Mouse (Mus musculus): ENCODE results near the gene Dnajc21. TPM values are rescaled to one million over a fixed set of nuclear protein-coding genes. Genes with fewer than 3 reads are reported as not detected.

The Dnajc21 gene
- polyA plus RNA-seq, 1 experiment from 2014 or later: 13.2 TPM

- H3K9ac ChIP-seq: peak within 1 kb of the TSS; percentile 90
- under 1% methylated on average over 58 of the region's 58 CpGs for WGBS
- H3K27ac ChIP-seq (ENCODE audit: poor library complexity, severe bottlenecking): peak within 1 kb of the TSS; percentile 24; the same call in 1 of the 2 replicates
- H3K9me3 ChIP-seq (replicated peaks): no peaks in the 10 kb centered on the region
- peaks cover 36% of the 10 kb centered on the region for H3K36me3 ChIP-seq
- peaks cover 11% of the 10 kb centered on the region for H3K4me1 ChIP-seq (replicated peaks)
- peak within 1 kb of the TSS; percentile 95 for H3K4me2 ChIP-seq
- H3K4me3 ChIP-seq: peak within 1 kb of the TSS; percentile 91
- ATAC-seq (ENCODE audit: insufficient number of reproducible peaks, low FRiP score): peak; percentile 99
- no peaks in the 10 kb centered on the region for H3K27me3 ChIP-seq (replicated peaks)
Observed at GRCm38 (mm10) chr15:10485484-10486364, 15.4 kb upstream of the Dnajc21 start, which contains the start of the genes Brix1 and Rad1. Brix1 (minus strand) TSS chr15:10485947. Rad1 (plus strand) TSS chr15:10486018.

DNA sequence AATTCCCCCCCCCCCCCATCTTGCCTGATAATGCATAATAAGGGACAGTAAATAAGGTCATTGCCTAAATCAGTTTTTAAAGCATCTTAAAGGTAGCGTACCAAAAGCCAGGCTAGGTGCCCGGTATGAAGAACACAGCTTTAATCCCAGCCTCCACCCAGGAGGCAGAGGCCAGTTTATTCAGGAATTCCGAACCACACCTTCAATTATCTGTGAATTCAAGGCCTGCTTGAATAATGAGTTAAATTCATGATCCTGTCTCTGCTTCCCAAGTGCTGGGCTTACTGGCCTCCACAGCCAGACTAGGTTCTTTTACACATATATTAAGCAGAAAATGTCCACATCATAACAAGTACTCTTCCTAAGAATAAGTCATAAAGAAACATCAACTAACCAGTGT, 625 bp upstream of the Dnajc21 start:
- no peak overlapping the region for H3K27ac ChIP-seq (ENCODE audit: poor library complexity, severe bottlenecking)
- peaks cover 13% of the 10 kb centered on the region; the same call in 1 of the 2 replicates for H3K4me1 ChIP-seq (replicated peaks)
- no peaks in the 10 kb centered on the region for H3K27me3 ChIP-seq (replicated peaks)
- peak overlapping the region; percentile 60 for H3K9ac ChIP-seq
- H3K36me3 ChIP-seq: peaks cover 14% of the 10 kb centered on the region
- H3K9me3 ChIP-seq (replicated peaks): no peaks in the 10 kb centered on the region
- peak overlapping the region; percentile 80 for H3K4me3 ChIP-seq
- H3K4me2 ChIP-seq: peak overlapping the region; percentile 88
- 18% methylated on average over 3 of the region's 3 CpGs for WGBS
- no peak for ATAC-seq (ENCODE audit: insufficient number of reproducible peaks, low FRiP score)

GRCm38 (mm10) chr15:10469641-10470150, 620 bp downstream of the Dnajc21 start:
- under 1% methylated on average over 40 of the region's 40 CpGs for WGBS
- peaks cover 3% of the 10 kb centered on the region; the same call in 1 of the 2 replicates for H3K36me3 ChIP-seq
- H3K4me3 ChIP-seq: peak overlapping the region; percentile 80
- peaks cover 13% of the 10 kb centered on the region; the same call in 1 of the 2 replicates for H3K4me1 ChIP-seq (replicated peaks)
- no peak for ATAC-seq (ENCODE audit: insufficient number of reproducible peaks, low FRiP score)
- peak overlapping the region; percentile 87 for H3K9ac ChIP-seq
- H3K27ac ChIP-seq (ENCODE audit: poor library complexity, severe bottlenecking): peak overlapping the region; percentile 79
- H3K4me2 ChIP-seq: peak overlapping the region; percentile 88
- H3K27me3 ChIP-seq (replicated peaks): no peaks in the 10 kb centered on the region
- H3K9me3 ChIP-seq (replicated peaks): no peaks in the 10 kb centered on the region

DNA sequence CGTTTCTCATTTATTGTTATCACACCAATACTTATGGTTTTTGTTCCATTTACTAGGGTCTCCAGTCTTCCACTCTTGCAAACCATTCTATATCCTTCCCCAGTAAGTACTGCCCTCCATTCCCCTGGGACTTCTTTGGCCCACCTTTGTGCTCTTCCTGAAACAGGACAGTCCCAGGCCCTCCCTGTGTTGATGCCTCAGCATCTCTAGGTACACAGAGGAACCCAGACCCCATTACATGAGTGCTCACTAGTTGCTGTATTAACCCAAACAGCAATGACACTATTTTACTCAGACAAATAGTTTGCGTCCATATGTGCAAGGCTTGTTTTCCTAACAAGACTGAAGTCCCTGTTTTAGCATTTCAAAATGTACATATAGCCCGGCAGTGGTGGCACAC, 1.6 kb downstream of the Dnajc21 start:
- Histone ChIP-seq H3K27ac (ENCODE audit: poor library complexity, severe bottlenecking) (no peak overlapping the region), H3K4me2 (peak overlapping the region; percentile 7; the same call in 1 of the 2 replicates), H3K27me3 (replicated peaks) (no peaks in the 10 kb centered on the region), H3K4me1 (replicated peaks) (peaks cover 13% of the 10 kb centered on the region; the same call in 1 of the 2 replicates), H3K9me3 (replicated peaks) (no peaks in the 10 kb centered on the region), H3K36me3 (no peaks in the 10 kb centered on the region), H3K9ac (no peak overlapping the region), H3K4me3 (0 out of 2 replicates have a peak overlapping the region, but pooled peaks have one; percentile 80)
- ATAC-seq (ENCODE audit: insufficient number of reproducible peaks, low FRiP score): no peak
- 75% methylated on average over 3 of the region's 3 CpGs for WGBS

DNA sequence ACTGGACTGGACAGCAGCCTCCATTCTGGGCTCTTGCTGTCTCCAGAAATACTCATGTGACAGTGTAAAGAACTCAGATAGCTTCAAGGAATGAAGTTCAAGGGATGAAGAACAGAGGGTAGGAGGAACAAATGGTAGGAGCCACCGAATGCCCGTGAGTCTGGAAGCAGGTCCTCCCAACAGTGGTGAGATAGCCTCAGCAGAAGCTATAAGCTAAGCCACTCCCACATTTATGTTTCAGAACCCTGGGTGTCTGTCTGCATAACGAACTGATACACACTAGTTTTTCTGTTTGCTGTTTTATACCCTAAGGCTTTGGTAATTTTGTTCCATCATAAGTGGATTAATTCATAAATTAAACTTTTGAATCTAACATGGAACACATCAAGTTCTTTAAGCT, 5.6 kb downstream of the Dnajc21 start:
- 82% methylated on average over 3 of the region's 3 CpGs for WGBS
- no peak for ATAC-seq (ENCODE audit: insufficient number of reproducible peaks, low FRiP score)
- H3K4me3 ChIP-seq: no peak overlapping the region
- H3K9me3 ChIP-seq (replicated peaks): no peaks in the 10 kb centered on the region
- peaks cover 26% of the 10 kb centered on the region for H3K36me3 ChIP-seq
- peaks cover 13% of the 10 kb centered on the region; the same call in 1 of the 2 replicates for H3K4me1 ChIP-seq (replicated peaks)
- H3K9ac ChIP-seq: no peak overlapping the region
- no peak overlapping the region for H3K27ac ChIP-seq (ENCODE audit: poor library complexity, severe bottlenecking)
- no peak overlapping the region for H3K4me2 ChIP-seq
- no peaks in the 10 kb centered on the region for H3K27me3 ChIP-seq (replicated peaks)

DNA sequence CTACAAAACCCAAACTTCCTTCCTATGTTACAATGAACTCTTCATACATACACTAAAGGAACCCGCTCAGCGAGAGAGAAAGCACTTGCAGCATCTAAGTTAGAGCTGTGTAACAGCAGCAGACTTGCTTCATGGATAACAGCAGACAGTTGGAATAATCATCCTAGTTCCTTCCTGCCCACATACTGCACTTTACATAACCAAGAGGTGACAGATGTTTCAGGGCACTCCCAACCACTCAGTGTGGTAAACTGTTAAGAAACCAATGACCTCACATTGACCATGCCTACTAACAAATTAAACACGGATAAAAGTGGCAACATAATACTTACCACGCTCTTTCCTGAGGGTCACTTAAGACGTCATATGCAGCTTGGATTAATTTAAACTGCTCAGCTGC, 6.8 kb downstream of the Dnajc21 start:
- Histone ChIP-seq H3K9me3 (replicated peaks) (no peaks in the 10 kb centered on the region), H3K36me3 (peaks cover 35% of the 10 kb centered on the region), H3K27ac (ENCODE audit: poor library complexity, severe bottlenecking) (no peak overlapping the region), H3K4me2 (no peak overlapping the region), H3K9ac (no peak overlapping the region), H3K4me3 (no peak overlapping the region), H3K27me3 (replicated peaks) (no peaks in the 10 kb centered on the region), H3K4me1 (replicated peaks) (0 out of 2 replicates have a peak, but pooled peaks cover 9% of the 10 kb centered on the region)
- no peak for ATAC-seq (ENCODE audit: insufficient number of reproducible peaks, low FRiP score)
- 84% methylated on average over 5 of the region's 5 CpGs for WGBS

- Histone ChIP-seq H3K4me2 (no peak overlapping the region), H3K4me3 (no peak overlapping the region), H3K9me3 (replicated peaks) (no peaks in the 10 kb centered on the region), H3K27me3 (replicated peaks) (no peaks in the 10 kb centered on the region), H3K4me1 (replicated peaks) (no peaks in the 10 kb centered on the region), H3K27ac (ENCODE audit: poor library complexity, severe bottlenecking) (no peak overlapping the region), H3K36me3 (peaks cover 53% of the 10 kb centered on the region), H3K9ac (no peak overlapping the region)
- no peak for ATAC-seq (ENCODE audit: insufficient number of reproducible peaks, low FRiP score)
- WGBS: 67% methylated on average over 12 of the region's 12 CpGs
Observed at GRCm38 (mm10) chr15:10460986-10461385, 9.3 kb downstream of the Dnajc21 start.

GRCm38 (mm10) chr15:10447102-10447501, 23.2 kb downstream of the Dnajc21 start:
- WGBS: 84% methylated on average over 3 of the region's 3 CpGs
- ATAC-seq (ENCODE audit: insufficient number of reproducible peaks, low FRiP score): no peak
- H3K9me3 ChIP-seq (replicated peaks): no peaks in the 10 kb centered on the region
- no peak overlapping the region for H3K4me3 ChIP-seq
- no peak overlapping the region for H3K4me2 ChIP-seq
- no peak overlapping the region for H3K9ac ChIP-seq
- no peak overlapping the region for H3K27ac ChIP-seq (ENCODE audit: poor library complexity, severe bottlenecking)
- no peaks in the 10 kb centered on the region for H3K27me3 ChIP-seq (replicated peaks)
- H3K4me1 ChIP-seq (replicated peaks): no peaks in the 10 kb centered on the region
- H3K36me3 ChIP-seq: peaks cover 51% of the 10 kb centered on the region

DNA sequence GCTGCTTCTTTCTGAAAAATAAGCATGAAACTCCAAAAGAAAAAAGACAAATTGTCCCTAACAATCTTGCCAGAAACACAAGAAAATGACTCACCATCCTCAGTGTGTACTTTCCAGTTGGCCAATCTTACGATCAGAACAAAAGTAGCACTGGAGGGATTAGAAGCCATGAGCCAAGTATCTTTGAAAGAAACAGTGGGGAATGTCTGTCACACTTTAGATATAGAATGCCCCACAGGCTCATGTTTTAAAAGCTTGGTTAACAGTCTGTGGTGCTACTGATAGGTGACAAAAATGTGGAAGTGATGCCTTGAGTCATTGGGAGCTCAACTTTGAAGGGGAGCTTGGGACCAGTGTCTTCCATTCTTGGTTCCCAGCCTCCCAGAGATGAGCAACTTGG, 28.0 kb downstream of the Dnajc21 start:
- H3K9me3 ChIP-seq (replicated peaks): no peaks in the 10 kb centered on the region
- no peak overlapping the region for H3K9ac ChIP-seq
- H3K27ac ChIP-seq (ENCODE audit: poor library complexity, severe bottlenecking): no peak overlapping the region
- 83% methylated on average over 1 of the region's 1 CpGs for WGBS
- H3K27me3 ChIP-seq (replicated peaks): no peaks in the 10 kb centered on the region
- ATAC-seq (ENCODE audit: insufficient number of reproducible peaks, low FRiP score): no peak
- H3K4me1 ChIP-seq (replicated peaks): no peaks in the 10 kb centered on the region
- no peak overlapping the region for H3K4me3 ChIP-seq
- no peak overlapping the region for H3K4me2 ChIP-seq
- peaks cover 28% of the 10 kb centered on the region for H3K36me3 ChIP-seq

DNA sequence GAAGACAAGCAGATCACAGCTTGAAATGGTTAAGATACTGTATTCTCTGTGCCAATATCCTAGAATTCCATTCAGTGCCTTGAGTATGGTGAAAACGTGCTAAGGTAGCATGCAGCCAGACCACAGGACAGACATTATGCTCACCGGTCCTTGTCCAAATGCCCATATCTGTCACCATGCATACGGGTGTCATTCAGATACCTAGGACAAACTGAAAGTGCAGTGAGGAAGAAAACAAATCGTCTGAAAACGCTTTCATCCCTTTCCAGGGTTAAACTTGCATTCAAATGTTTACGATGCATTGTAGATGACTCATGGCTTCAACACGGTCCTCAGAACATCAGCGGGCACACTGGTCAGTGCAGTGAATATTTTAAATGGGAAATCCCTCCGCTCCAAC, 28.8 kb downstream of the Dnajc21 start:
- Histone ChIP-seq H3K27ac (ENCODE audit: poor library complexity, severe bottlenecking) (no peak overlapping the region), H3K36me3 (peaks cover 24% of the 10 kb centered on the region), H3K4me1 (replicated peaks) (no peaks in the 10 kb centered on the region), H3K4me2 (no peak overlapping the region), H3K9ac (no peak overlapping the region), H3K4me3 (no peak overlapping the region), H3K9me3 (replicated peaks) (no peaks in the 10 kb centered on the region), H3K27me3 (replicated peaks) (no peaks in the 10 kb centered on the region)
- WGBS: 90% methylated on average over 9 of the region's 9 CpGs
- ATAC-seq (ENCODE audit: insufficient number of reproducible peaks, low FRiP score): no peak

DNA sequence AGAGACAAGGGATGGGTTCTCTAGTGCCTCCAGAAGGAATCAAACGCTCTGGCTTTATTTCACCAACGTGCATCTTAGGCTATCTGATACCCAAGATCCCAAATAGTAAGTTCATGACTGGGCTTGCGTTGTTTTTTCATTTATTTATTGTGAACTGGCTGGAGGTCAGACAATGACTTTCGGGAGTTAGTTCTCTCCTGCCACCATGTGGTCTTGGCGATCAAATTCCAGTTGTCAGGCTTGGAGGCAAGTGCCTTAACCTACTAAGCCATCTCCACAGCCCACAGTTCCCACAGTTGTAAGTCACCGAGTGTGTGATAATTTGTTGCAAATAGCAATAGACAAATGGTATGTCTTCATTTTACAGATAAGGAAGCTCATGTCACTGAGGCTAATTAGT, 30.4 kb downstream of the Dnajc21 start:
- no peak overlapping the region for H3K4me2 ChIP-seq
- no peak overlapping the region for H3K4me3 ChIP-seq
- no peaks in the 10 kb centered on the region for H3K27me3 ChIP-seq (replicated peaks)
- H3K9me3 ChIP-seq (replicated peaks): no peaks in the 10 kb centered on the region
- peaks cover 14% of the 10 kb centered on the region; the same call in 1 of the 2 replicates for H3K36me3 ChIP-seq
- no peak overlapping the region for H3K9ac ChIP-seq
- no peak for ATAC-seq (ENCODE audit: insufficient number of reproducible peaks, low FRiP score)
- 77% methylated on average over 6 of the region's 6 CpGs for WGBS
- no peaks in the 10 kb centered on the region for H3K4me1 ChIP-seq (replicated peaks)
- no peak overlapping the region for H3K27ac ChIP-seq (ENCODE audit: poor library complexity, severe bottlenecking)
